Comparison of ENCODE assay signal across 22 mouse cellular contexts in the genomic region with DNA sequence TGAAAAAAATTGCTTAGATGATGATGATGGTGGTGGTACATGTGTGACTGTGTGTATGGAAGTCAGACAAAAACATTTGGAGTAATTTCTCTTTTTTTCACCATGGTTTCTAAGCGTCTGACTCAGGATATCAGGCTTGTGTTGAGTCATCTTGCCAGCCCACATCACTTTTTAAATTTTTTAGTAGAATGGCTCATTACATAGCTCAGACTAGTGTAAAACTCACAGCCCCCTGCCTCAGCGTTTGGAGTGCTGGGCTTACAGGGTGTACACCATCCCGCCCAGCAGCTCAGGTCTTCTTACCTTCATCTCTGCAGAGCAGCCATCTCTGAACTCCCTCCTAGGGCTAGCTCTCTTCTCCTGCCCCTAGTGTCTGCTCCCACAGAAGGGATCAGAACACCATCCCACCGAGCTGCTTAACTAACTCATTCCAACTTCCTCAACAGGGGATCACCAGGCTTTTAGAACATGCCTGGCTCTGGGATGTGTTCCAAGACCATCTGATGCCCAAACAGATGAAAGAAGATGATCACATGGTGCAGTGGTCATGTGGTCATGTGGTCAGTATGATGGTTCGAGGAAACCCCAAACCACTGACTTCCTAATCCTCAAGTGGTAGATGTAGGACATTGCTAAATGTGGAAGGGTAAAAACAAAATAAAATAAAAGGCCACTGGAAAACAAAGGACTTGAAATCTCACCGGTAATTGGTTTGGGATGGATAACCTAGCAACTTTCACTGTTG.
DNase-seq lines count a peak whose midpoint lies in the region; ATAC-seq and TF ChIP-seq lines count a peak whose summit lies in the region.
"Had no signal": no experiment of that assay in that cellular context is flagged by ENCODE, and none has a peak within 500 bp of the region (broad histone marks: within the 10 kb centered on the region; RNA-seq: fewer than 3 reads in every experiment).

No protein-coding gene starts in this region.

- WGBS in heart, embryonic 12.5 days = 75% methylated on average over 6 of the region's 6 CpGs

- no peaks in the 10 kb centered on the region for H3K79me3 ChIP-seq in C2C12 (ENCODE audit: low read depth)

- no peak overlapping the region for H3K4me2 ChIP-seq in heart, embryonic 12.5 days
- H3K4me2 ChIP-seq: embryonic facial prominence, embryonic 12.5 days; forebrain, embryonic 12.5 days had no signal

- no peak overlapping the region for H3K27ac ChIP-seq in heart, embryonic 12.5 days (ENCODE audit: poor library complexity, severe bottlenecking)
- 0 out of 2 replicates have a peak overlapping the region, but pooled peaks have one; percentile 28 for H3K27ac ChIP-seq in embryonic fibroblast, embryonic 13.5 days (ENCODE audit: insufficient read depth, low read length)
- no peak overlapping the region for H3K27ac ChIP-seq in left cerebral cortex, adult 2 months
- H3K27ac ChIP-seq: embryonic facial prominence, embryonic 10.5 days; embryonic facial prominence, embryonic 12.5 days; forebrain, embryonic 10.5 days; forebrain, embryonic 12.5 days had no signal

- H3K79me2 ChIP-seq in C2C12 (ENCODE audit: control insufficient read depth, insufficient read depth) = no peaks in the 10 kb centered on the region

- no peaks in the 10 kb centered on the region for H3K36me3 ChIP-seq in heart, embryonic 12.5 days
- no peaks in the 10 kb centered on the region for H3K36me3 ChIP-seq in C2C12 (ENCODE audit: control insufficient read depth, insufficient read depth)
- H3K36me3 ChIP-seq: embryonic facial prominence, embryonic 10.5 days; embryonic facial prominence, embryonic 12.5 days; forebrain, embryonic 10.5 days; forebrain, embryonic 12.5 days had no signal

- H3K9me3 ChIP-seq in heart, embryonic 12.5 days (replicated peaks) = no peaks in the 10 kb centered on the region
- H3K9me3 ChIP-seq: embryonic facial prominence, embryonic 12.5 days; forebrain, embryonic 10.5 days; forebrain, embryonic 12.5 days had no signal

- peaks cover 4% of the 10 kb centered on the region; the same call in 1 of the 2 replicates for H3K4me1 ChIP-seq in heart, embryonic 12.5 days (replicated peaks)
- H3K4me1 ChIP-seq in embryonic fibroblast, embryonic 13.5 days (ENCODE audit: control insufficient read depth, insufficient read depth, low read length) = no peaks in the 10 kb centered on the region
- H3K4me1 ChIP-seq: embryonic facial prominence, embryonic 12.5 days had no signal

- no peak for TF ChIP-seq CTCF in C2C12 (IDR thresholded peaks at IDR 0.05; ENCODE audit: control insufficient read depth, insufficient read depth, insufficient read length)
- TF ChIP-seq CTCF in embryonic fibroblast, embryonic 13.5 days (IDR thresholded peaks at IDR 0.05; ENCODE audit: borderline replicate concordance, insufficient read depth, low read length) = no peak
- TF ChIP-seq CTCF in left cerebral cortex, adult 2 months (IDR thresholded peaks at IDR 0.05) = no peak

- H3K4me3 ChIP-seq in heart, embryonic 12.5 days = no peak overlapping the region
- no peak overlapping the region for H3K4me3 ChIP-seq in C2C12 (ENCODE audit: insufficient read depth, poor library complexity, severe bottlenecking)
- H3K4me3 ChIP-seq in embryonic fibroblast, embryonic 13.5 days (ENCODE audit: insufficient read depth, low read length) = no peak overlapping the region
- no peak overlapping the region for H3K4me3 ChIP-seq in left cerebral cortex, adult 2 months
- H3K4me3 ChIP-seq: embryonic facial prominence, embryonic 10.5 days; embryonic facial prominence, embryonic 12.5 days; erythroblast, embryonic 14.5 days; forebrain, embryonic 10.5 days; forebrain, embryonic 12.5 days had no signal

- no peak for ATAC-seq in heart, embryonic 12.5 days (ENCODE audit: insufficient number of reproducible peaks, low FRiP score)
- ATAC-seq: forebrain, embryonic 14.5 days; forebrain, embryonic 16.5 days had no signal

- no peak overlapping the region for H3K9ac ChIP-seq in heart, embryonic 12.5 days
- H3K9ac ChIP-seq: embryonic facial prominence, embryonic 12.5 days; forebrain, embryonic 12.5 days had no signal

- no peaks in the 10 kb centered on the region for H3K27me3 ChIP-seq in heart, embryonic 12.5 days (replicated peaks)
- H3K27me3 ChIP-seq in C2C12 (ENCODE audit: control insufficient read depth, insufficient read depth, insufficient read length) = no peaks in the 10 kb centered on the region

- no peak for TF ChIP-seq POLR2A in embryonic fibroblast, embryonic 13.5 days (IDR thresholded peaks at IDR 0.05; ENCODE audit: low read depth, low read length)

- intact Hi-C loops in left cerebral cortex, adult 2 months (cut with DNase I) = loop anchor here (10.0 kb wide), 1 partner anchor 966 kb away; no protein-coding TSS in a partner anchor

- H3ac ChIP-seq in C2C12 (ENCODE audit: control insufficient read depth, insufficient read length, low read depth) = no peak overlapping the region

- DNase-seq in heart, adult 11 months = peak; percentile 53
- no peak for DNase-seq in spleen, postnatal 36 days (ENCODE audit: low spot score in 2 of 2)
- no peak for DNase-seq in left cerebral cortex, adult 2 months (ENCODE audit: extremely low spot score in 1 of 2, low spot score in 2 of 2)
- no peak for DNase-seq in gastrocnemius, adult 18-20 months (ENCODE audit: low spot score)
- DNase-seq: adrenal gland, adult 2 months; adrenal gland, postnatal 10 days; adrenal gland, postnatal 25 days; B cell, adult 2 months; cerebellum, adult 11-12 months; cerebellum, adult 2 months; cerebellum, adult 9-10 months; cerebellum, postnatal 25 days had no signal

TF ChIP-seq in C2C12, 6 proteins besides CTCF, POLR2A, EP300 and RAD21:
- TF ChIP-seq USF1 (IDR thresholded peaks at IDR 0.05; ENCODE audit: low read depth) (peak; percentile 79), MYOG (IDR thresholded peaks at IDR 0.05; ENCODE audit: control insufficient read depth, extremely low read depth, insufficient read length) (no peak)
